Mouse (Mus musculus): ENCODE measurements at regions not wholly inside any gene's neighbourhood (a gene's known extent, or its start where the extent isn't known, plus 50 kb on each side); places are given as distances from the start of the nearest gene placed in this dataset.

- DNase-seq (ENCODE audit: low read depth, low spot score) = no peak
These were observed 236.2 kb upstream of the Tle3 start for GRCm38 (mm10) chr9:61135917-61136316.

- no peak for DNase-seq (ENCODE audit: low read depth, low spot score)
These were observed 233.3 kb upstream of the Tle3 start for GRCm38 (mm10) chr9:61138741-61139368.

GRCm38 (mm10) chr9:61143101-61143500 is 229.1 kb upstream of the Tle3 start:
- DNase-seq (ENCODE audit: low read depth, low spot score) = no peak

- no peak for DNase-seq (ENCODE audit: low read depth, low spot score)
These were observed 227.4 kb upstream of the Tle3 start for GRCm38 (mm10) chr9:61144685-61145318.

- DNase-seq (ENCODE audit: low read depth, low spot score) = no peak
These were observed 226.4 kb upstream of the Tle3 start for GRCm38 (mm10) chr9:61145738-61146137.

DNA sequence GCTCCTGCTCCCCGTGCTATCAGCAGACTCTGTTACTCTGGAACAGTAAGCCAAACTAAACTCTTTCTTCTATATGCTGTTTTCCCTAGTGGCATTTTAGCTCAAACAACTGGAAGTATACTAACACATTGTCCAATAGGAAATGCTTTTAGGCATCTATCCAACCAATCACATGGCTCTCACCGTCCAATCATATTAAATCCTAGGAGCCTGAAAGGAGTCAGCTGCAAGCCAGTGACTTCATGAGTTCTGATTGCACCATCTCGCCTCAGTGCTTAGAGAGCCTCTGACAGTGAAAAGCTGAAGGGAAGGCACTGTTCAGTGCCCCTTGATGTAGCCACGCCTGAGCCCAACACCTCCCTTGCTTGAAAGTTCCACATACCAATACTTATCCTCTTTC is 221.0 kb upstream of the Tle3 start:
- DNase-seq (ENCODE audit: low read depth, low spot score) = no peak

DNA sequence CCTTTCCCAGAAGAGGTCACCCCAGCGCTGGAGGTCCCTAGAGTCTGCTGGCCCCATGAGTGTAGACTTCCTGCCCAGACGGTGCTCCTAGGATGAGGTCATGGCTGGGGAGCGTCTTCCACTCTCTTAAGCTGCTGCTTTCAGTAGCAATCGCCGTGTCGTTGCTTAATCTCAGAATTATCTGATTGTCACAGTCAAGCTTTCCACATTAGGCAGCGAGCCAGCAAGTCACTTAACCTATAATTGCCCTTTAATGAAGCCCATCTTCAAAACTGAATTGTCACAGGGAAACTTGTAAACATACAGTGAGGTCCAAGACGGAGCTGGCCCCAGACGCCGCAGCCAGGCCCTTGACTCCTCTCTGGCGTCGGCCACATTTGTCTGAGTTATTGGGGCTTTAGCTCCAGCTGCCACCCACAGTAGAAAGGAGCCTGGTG is 220.2 kb upstream of the Tle3 start:
- DNase-seq (ENCODE audit: low read depth, low spot score) = no peak

DNA sequence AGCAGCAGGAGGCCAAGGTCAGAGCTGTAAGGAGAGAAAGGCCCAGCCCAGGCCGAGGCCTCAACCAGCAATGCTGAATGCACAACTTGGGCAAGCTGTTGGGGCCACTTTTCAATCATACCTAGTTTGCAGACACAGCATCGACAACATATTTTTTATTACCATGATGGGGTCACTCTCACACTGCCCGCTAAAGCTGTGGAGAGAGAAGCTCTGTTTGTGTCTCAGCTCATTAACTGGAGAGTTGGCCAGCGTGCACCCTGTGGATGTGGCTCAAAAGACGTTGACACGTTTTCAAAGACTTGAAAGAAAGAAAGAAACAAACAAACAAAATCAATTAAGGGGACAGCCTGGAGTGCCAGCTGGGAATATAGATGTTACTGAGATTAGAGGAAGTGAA is 217.4 kb upstream of the Tle3 start:
- DNase-seq (ENCODE audit: low read depth, low spot score) = no peak

DNA sequence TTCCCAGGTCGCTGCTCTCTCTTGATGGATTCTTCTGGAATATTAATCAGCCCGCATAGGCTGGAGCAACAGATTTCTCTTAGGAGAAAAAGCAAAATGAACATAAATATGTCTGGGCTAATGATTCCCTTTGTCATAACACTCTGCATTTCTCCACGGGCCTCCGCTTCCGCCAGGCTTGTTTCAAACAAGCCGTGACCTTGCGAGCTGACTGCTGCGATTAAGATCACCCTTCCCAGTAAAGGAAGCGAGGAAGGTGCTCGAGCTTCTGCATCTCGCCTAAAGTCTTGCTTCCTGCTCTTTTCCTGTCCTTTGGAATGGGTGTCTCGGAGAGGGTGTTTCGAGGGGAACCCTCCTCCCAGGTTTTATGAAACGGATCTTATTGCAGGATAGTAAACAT is 216.3 kb upstream of the Tle3 start:
- DNase-seq (ENCODE audit: low read depth, low spot score) = no peak

DNA sequence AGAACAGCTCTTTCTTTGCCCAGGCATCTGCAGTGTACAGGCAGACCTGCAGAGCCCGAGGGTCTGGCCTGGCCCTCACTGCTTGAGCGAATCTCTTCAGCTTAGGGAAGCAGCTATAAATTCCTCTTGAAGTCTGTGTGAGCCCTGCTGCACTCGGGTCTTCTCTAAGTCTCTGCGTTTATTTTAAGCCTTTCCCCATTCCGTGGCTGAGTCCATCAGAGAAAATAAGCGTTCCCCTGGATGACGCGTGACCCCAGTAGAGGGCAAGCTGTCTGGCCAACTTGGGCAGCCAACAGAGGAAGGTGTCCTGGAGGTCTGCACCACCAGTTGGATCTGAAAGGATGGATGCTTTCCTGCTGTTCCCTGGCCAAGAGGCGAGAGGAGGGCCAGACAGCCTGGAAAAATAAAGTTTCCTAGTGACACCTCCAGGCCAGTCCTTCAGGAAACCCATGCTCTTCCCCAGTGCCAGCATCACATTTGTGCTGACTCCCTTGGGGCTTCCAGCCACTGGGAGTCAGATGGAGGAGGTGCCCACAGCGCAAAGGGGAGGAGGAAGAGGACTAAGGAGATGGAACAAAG is 213.9 kb upstream of the Tle3 start:
- no peak for DNase-seq (ENCODE audit: low read depth, low spot score)

DNA sequence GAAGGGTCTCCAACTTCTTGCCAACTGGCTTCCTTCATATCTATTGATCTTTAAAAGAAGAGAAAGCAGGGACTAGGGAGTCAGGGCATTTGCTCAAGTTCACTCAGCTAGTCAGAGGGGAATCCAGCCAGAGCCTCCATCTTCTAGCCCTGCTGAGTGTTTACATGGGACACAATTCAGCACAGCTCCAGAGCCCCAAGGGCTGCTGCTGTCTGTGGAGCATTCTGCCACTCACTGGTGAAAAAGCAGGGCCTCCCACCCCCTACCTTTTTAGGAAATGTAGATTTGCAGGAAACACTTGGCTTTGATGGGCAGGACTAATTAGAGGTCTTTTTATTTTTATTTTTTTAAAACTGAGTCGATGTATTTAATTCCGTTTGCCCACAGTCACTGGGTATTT is 213.0 kb upstream of the Tle3 start:
- no peak for DNase-seq (ENCODE audit: low read depth, low spot score)

DNA sequence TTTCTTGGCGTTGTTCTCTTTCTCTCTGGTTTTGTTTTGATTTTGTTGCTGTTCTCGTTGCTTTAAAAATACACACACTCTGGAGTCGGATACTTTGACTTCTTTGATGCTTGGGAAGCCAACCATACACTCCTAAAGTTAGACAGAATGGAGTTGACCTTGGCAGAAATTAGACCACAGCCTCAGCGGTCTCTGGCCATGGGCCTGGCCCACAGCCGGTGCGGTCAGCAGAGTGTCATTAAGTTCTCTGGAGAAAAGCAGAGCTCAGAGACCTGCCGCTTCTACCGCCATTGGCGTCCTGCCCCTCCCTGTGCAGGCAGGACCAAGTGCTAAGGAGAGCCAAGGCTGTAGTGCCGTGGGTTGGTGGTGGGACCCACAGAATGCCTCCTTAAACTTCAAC is 212.6 kb upstream of the Tle3 start:
- no peak for DNase-seq (ENCODE audit: low read depth, low spot score)

GRCm38 (mm10) chr9:61162884-61163283 is 209.3 kb upstream of the Tle3 start:
- no peak for DNase-seq (ENCODE audit: low read depth, low spot score)

- no peak for DNase-seq (ENCODE audit: low read depth, low spot score)
These were observed 208.4 kb upstream of the Tle3 start for GRCm38 (mm10) chr9:61163671-61164288.

- no peak for DNase-seq (ENCODE audit: low read depth, low spot score)
These were observed 207.5 kb upstream of the Tle3 start for GRCm38 (mm10) chr9:61164501-61165251.

DNA sequence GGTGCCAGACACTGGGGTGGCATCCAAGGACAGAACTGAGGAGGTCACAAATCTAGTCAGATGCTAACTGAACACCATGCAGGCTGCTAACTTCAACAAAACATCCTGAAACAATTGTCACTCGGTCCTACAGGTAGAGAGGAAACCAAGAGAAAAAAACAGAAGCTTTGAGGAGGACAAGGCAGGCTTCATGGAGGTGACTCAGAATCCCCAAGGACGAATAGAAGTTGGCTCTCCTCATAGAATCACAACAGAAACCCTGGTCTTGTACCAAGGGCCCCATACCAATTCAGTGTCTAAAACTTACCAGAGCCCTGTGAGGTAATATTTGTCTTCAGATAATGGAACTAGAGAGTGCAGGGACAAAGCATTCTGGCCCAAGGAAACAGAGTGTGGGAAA is 206.1 kb upstream of the Tle3 start:
- DNase-seq (ENCODE audit: low read depth, low spot score) = no peak

DNA sequence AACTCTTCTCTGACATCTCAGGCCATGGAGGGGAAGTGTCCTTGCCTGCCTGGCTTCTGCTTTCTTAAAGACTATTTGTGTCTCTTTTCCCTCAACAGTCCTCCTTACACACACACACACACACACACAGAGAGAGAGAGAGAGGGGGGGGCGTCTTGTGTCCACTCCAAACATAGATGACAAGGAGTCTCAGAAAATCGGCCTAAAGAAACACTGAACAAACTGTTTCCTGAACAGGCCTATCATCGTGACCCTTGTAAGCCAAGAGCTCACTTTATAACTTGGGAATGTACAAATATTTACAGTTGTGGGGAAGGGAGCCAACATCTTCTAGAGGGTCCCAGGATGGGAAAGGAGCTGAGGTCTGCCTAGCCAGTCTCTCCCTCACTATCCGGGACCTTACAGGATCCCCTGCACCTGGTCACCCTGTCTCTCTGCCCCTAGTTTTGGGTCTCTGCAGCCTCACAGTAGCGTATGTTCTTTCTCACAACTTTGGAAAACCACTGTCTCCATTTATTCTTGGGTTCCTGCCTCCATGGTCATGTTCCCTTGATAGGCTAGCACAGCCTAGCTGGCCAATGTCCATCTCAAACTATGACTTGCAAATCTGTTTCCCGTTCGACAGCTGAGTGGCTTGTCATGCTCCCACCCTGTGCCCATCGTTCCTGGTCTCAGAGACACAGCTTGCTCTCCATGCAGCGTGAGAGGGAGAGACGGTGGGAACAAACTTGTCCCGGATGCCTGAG is 204.9 kb upstream of the Tle3 start:
- no peak for DNase-seq (ENCODE audit: low read depth, low spot score)

DNA sequence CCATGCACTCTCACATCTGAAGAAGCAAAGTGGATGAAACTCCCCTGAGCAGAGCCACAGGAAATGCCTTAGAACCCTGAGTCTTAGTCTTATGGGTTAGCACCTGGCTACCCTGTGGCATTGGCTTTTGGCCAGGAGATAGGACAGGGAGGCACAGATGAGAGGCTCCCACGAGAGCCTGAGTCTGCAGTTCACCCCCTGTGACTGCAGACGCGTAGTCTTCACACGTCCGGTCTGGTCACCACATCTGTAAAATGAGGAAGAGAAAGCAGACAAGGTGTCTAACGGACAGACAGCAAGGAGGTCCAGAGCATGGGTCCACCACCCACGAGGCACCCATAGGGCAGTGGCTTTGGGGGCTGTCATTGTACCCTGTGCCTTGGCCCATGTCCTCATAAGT is 203.2 kb upstream of the Tle3 start:
- peak; percentile 7 for DNase-seq (ENCODE audit: low read depth, low spot score)

DNA sequence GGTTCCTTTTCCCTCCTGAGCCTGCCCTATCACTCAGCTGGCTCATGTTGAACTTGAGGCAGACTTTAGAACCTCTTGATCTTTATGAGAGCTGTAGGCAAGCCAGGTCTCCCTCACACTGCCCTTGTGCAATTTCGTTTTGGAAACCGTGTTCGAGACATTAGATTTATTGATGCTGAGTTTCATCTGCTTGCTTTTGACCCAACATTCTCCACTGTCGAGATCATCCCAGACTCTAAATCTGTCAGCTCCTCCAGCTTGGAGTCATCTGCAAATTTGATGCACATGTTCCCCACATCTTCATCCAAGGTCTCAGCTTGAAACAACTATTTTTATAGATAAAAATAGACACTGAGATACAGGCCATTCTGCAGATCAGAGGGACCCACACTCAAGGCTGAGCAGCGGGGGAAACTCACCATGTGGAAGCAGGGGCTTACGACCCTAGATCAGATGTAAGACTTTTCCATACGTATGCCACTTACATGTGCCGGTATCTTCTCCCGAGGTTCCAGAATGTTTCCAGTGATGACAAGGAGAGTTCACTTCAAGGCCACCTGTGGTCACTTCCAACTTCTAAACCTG is 202.6 kb upstream of the Tle3 start:
- no peak for DNase-seq (ENCODE audit: low read depth, low spot score)

GRCm38 (mm10) chr9:61170921-61171320 is 201.2 kb upstream of the Tle3 start:
- no peak for DNase-seq (ENCODE audit: low read depth, low spot score)

DNA sequence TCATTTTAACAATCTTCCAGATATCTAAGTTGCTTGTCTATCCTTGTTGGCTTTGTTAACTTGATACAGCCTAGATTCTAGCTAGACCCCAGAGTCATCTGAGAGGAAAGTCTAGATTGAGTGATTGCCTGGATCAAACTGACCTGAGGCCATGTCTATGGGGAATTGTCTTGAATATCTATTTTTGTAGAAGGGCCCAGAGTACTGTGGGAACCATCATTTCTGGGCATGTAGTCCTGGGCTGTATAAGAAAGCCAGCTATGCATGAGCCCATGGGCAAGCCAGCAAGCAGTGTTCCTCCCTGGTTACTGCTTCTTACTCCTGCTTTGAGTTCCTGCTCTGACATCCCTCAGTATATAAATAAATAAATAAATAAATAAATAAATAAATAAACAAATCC is 199.7 kb upstream of the Tle3 start:
- no peak for DNase-seq (ENCODE audit: low read depth, low spot score)
